Mouse (Mus musculus) myocyte (in vitro differentiated cells): ENCODE data around the gene Sys1.

Experiments used
- CEBPB ChIP-seq: IDR thresholded peaks from 2 replicates; pipeline ENCODE4 v1.6.1; 2011; ENCODE audit warnings: mild to moderate bottlenecking, moderate library complexity; ENCODE audit not compliant: poor library complexity, insufficient read depth, severe bottlenecking
- MYOD1 ChIP-seq, 3 experiments: IDR thresholded peaks; one replicate each; pipeline ENCODE4 v1.6.1; 2011; ENCODE audit warnings: control low read depth in 2 of 3, low read depth in 2 of 3, mild to moderate bottlenecking in 2 of 3, moderate library complexity in 1 of 3; ENCODE audit not compliant: insufficient read length in 2 of 3, control insufficient read depth in 1 of 3
- POLR2A ChIP-seq: IDR thresholded peaks from one replicate; pipeline ENCODE4 v1.6.1; 2011; ENCODE audit warnings: low read depth, mild to moderate bottlenecking, control low read depth, moderate library complexity; ENCODE audit not compliant: insufficient read length
- POLR2AphosphoS2 ChIP-seq: IDR thresholded peaks from one replicate; pipeline ENCODE4 v1.6.1; 2011; ENCODE audit warnings: low read depth, control low read depth; ENCODE audit not compliant: insufficient read length
- REST ChIP-seq: IDR thresholded peaks from one replicate; pipeline ENCODE4 v1.6.1; 2011; ENCODE audit warnings: mild to moderate bottlenecking, control low read depth, moderate library complexity; ENCODE audit not compliant: insufficient read depth, insufficient read length
- USF1 ChIP-seq: IDR thresholded peaks from one replicate; pipeline ENCODE4 v1.6.1; 2011; ENCODE audit warnings: low read depth, mild to moderate bottlenecking, control low read depth, moderate library complexity

GRCm38 (mm10) chr2:164499317-164499716 lies 42.6 kb downstream of the Sys1 start:
- TF ChIP-seq USF1 (no peak), POLR2A (no peak), POLR2AphosphoS2 (no peak), MYOD1 (IDR thresholded peaks at IDR 0.05; ENCODE audit: control insufficient read depth in 1 of 3, insufficient read length in 2 of 3, low read depth in 2 of 3) (no peak), REST (no peak), CEBPB (no peak)
